Mouse (Mus musculus) ES-CJ7 (cell line): ENCODE results near the gene Ldhd.
"Not testable (repeated sequence)": the region's sequence is repeated elsewhere in the genome, so short reads cannot be mapped to it uniquely, and the experiment has no call there.

Experiments
- DNase-seq: peaks from one replicate; pipeline ENCODE4 v3.0.0; 2011; ENCODE audit warnings: low read depth, low spot score

Gene Ldhd

GRCm38 (mm10) chr8:111630105-111630521 lies at the start of gene Ldhd:
TSS of gene Ldhd (minus strand) at chr8:111630374.
- DNase-seq = no peak

DNA sequence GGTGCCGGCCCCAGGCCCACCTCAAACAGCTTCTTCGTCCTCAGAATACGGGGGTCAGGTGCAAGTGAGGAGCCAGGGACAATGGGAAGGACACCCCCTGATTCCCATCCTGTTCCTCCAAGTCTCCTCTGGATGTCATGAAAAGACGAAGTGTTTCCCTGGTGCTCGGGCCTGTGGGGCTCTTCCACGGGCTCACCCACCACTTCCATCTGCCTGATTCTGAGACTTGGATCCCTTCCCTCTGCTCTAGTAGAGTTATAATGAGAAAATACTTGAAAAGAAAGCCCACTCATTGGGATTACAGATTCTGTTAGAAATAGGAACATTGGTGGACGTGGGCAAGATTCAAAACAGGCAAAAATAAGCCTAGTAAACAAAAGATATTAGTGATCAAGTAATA lies 48.7 kb upstream of the Ldhd start:
- DNase-seq = no peak

GRCm38 (mm10) chr8:111678111-111678510 lies 47.9 kb upstream of the Ldhd start:
- DNase-seq = peak; percentile 85

GRCm38 (mm10) chr8:111676237-111676636 lies 46.1 kb upstream of the Ldhd start:
- DNase-seq = peak; percentile 71

DNA sequence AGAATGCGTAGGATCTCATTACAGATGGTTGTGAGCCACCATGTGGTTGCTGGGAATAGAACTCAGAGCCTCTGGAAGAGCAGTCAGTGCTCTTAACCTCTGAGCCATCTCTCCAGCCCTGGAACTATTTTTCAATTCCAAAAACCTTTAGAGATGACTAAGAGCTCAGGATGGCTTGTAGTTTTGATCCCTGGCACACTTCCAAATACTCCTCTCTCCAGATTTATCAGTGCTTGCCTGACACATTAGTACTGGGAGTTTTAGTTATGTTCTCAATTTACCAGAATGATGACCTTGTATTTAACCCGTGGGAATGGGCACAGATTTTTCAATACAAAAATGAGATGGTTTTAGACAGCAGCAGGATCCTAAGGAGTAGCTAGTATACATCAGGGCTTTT lies 36.6 kb upstream of the Ldhd start:
- DNase-seq = no peak

- peak; percentile 86 for DNase-seq
Observed at GRCm38 (mm10) chr8:111662473-111662872, 32.3 kb upstream of the Ldhd start.

GRCm38 (mm10) chr8:111658819-111659423 lies 28.7 kb upstream of the Ldhd start:
- no peak for DNase-seq

- DNase-seq = no peak
Observed at GRCm38 (mm10) chr8:111657312-111657854, 27.2 kb upstream of the Ldhd start.

- DNase-seq = no peak
Observed at GRCm38 (mm10) chr8:111653524-111653923, 23.4 kb upstream of the Ldhd start.

DNA sequence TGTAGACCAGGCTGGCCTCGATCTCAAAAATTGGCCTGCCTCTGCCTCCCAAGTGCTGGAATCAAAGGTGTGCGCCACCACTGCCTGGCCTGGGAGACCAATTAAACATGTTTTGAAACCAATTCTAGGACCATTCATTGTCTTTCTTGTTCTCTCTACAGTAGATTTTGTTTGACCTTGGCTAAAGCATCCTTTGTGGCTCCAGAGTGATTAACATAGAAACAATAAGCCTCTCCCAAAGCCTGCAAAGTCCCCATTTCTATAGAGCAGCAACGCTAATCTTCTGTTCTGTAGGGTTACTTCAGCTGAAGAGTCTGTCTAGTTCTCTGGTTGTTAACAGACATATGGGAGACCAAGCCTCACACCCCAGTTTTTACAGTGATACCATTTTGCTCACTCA lies 20.5 kb upstream of the Ldhd start:
- DNase-seq = peak; percentile 90

- peak; percentile 95 for DNase-seq
Observed at GRCm38 (mm10) chr8:111648834-111649233, 18.7 kb upstream of the Ldhd start.

- DNase-seq = no peak
Observed at GRCm38 (mm10) chr8:111645715-111646114, 15.5 kb upstream of the Ldhd start.

GRCm38 (mm10) chr8:111644286-111645051 lies 14.3 kb upstream of the Ldhd start:
- not testable (repeated sequence) for DNase-seq

- peak; percentile 98 for DNase-seq
Observed at GRCm38 (mm10) chr8:111643264-111644141, 13.3 kb upstream of the Ldhd start, which contains the start of gene Zfp1. TSS of gene Zfp1 (plus strand) at chr8:111643401.

DNA sequence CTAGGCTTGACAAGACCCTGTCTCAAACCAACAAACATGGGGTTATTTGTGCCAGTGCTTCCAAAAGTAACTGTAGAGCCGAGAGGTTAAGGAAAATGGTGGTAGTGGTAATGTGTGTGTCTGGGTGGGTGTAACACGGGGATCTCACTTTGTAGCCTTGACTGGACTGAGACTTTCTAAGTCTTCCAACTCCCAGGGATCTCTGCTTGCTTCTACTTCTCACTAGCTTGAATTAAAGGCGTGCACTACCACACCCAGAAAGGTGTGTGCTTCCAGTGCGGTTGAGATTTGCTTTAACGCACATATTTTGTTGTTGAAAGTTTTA lies 12.7 kb upstream of the Ldhd start:
- DNase-seq = no peak

DNA sequence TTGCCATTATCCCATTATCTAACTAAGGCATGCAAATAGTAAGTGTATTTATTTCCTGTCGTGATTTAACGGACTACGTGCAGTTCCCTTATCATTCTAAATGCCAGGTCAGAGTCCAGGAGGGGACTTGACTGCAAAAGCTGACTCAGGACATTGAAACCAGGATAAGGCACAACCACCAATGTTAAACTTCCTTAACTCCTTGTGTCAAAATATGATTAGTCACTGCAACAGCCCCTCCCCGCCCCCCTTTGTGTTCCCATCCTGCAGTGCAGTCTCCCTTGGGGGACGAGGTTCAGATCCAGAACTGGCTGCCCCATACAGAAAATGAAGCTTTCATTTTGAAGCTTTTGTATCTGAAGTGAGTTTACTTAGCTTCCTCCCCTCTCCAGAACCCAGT lies 12.3 kb upstream of the Ldhd start:
- no peak for DNase-seq

DNA sequence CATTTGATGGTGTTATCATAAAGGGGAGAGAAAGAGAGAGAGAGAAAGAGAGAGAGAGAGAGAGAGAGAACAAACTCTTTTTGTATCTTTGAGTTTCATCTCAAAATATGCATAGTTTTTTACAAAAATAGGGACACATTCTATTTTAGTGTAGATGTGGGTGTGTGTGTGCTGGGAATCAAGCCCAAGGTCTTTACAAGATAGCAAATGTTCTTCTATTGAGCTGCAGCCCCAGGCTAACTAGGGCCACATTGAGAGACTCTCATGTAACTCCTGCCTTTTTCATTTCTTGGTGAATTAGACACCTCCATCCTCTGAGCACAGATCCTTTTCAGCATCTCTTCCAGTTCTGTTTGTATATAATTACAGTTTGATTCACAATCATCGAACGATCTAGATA lies 10.9 kb upstream of the Ldhd start:
- no peak for DNase-seq

DNA sequence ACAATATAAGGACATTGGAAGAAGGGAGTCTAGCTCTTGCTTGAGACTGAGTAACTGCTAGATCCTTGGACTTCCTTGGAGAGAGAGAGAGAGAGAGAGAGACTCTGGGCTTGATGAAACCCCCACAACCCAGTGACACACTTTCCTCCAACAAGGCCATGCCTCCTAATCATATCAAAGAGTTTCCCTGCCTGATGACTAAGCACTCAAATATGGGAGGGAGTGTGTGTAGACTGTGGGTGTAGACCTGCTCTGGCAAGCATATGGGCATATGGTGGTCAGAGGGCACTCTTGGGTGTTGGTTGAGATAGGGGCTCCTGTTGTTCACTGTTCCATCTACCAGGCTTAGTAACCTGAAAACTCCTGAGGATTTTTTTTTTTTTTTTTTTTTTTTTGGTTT lies 7.9 kb upstream of the Ldhd start:
- no peak for DNase-seq

DNA sequence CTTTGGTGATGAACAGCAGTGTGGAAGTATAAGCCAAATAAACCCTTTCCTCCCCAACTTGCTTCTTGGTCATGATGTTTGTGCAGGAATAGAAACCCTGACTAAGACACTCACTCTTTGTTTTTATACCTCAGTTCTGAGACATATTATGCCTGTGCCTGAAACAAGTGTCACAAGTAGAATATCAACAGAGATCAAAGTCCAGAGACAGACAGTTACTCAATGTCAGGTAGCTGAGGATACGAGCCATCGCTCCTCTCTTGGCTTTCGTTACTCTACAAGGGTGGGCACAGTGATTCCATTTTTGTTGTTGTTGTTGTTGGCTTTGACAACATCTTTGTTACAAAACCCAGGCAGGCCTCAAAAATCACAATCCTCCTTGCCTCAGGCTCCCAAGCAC lies 2.8 kb upstream of the Ldhd start:
- DNase-seq = no peak

DNA sequence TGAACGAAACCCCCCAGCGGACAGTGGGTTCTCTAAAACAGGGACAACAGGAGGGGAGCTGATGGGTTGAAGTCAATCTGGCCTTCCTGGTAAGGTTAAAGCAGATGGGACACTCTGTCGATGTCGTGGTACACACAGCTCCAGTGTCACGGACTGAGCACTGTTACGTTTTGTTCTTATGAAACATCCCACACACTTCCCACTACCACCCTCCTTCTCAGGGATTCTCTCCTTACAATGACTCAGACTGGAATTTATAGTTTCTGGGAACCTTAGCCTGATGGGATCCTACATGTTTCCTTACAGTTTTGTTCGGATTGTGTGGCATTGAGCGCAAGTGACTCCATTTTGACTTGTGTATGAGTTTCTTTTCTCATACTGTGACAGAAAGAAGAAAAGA lies 1.4 kb upstream of the Ldhd start:
- no peak for DNase-seq

GRCm38 (mm10) chr8:111628894-111629501 lies 1.2 kb downstream of the Ldhd start:
- DNase-seq = no peak

- no peak for DNase-seq
Observed at GRCm38 (mm10) chr8:111628401-111628800, 1.8 kb downstream of the Ldhd start.
